Mouse (Mus musculus) midbrain, embryonic 14.5 days (tissue): ENCODE data around the gene Metrnl. TPM values are rescaled to one million over a fixed set of nuclear protein-coding genes. Genes with fewer than 3 reads are reported as not detected.

ENCODE experiments used
- ATAC-seq: fragments of 200-750 bp; cut with Nextera tagmentation; 2 replicates; pipeline ENCODE4 v1.8.0; 2017; ENCODE audit warnings: moderate number of reproducible peaks, moderate library complexity; ENCODE audit not compliant: low FRiP score, low TSS enrichment
- DNase-seq: peaks from one replicate; pipeline ENCODE4 v3.0.0-alpha.2; 2015
- H3K27ac ChIP-seq: fragments of 300-500 bp; sonication (generic); replicated peaks from 2 replicates; pipeline ENCODE4 v1.5.1; 2014; ENCODE audit warnings: mild to moderate bottlenecking, low read depth, low read length, moderate library complexity
- H3K27me3 ChIP-seq: fragments of 300-500 bp; sonication (generic); 2 replicates; pipeline ENCODE4 v1.6.1; 2014; ENCODE audit warnings: low read length, control low read depth, mixed read lengths; ENCODE audit not compliant: control insufficient read depth, insufficient read depth
- H3K36me3 ChIP-seq: fragments of 300-500 bp; sonication (generic); 2 replicates; pipeline ENCODE4 v1.6.1; 2014; ENCODE audit warnings: low read length, control low read depth; ENCODE audit not compliant: control insufficient read depth, insufficient read depth
- H3K4me1 ChIP-seq: fragments of 300-500 bp; sonication (generic); 2 replicates; pipeline ENCODE4 v1.6.1; 2014; ENCODE audit warnings: mild to moderate bottlenecking, antibody characterized with exemption, low read length, control low read depth; ENCODE audit not compliant: control insufficient read depth, insufficient read depth
- H3K4me2 ChIP-seq: fragments of 300-500 bp; sonication (generic); 2 replicates; pipeline ENCODE4 v1.6.1; 2014; ENCODE audit warnings: mild to moderate bottlenecking, low read length, moderate library complexity
- H3K4me3 ChIP-seq: fragments of 300-500 bp; sonication (generic); replicated peaks from 2 replicates; pipeline ENCODE4 v1.5.1; 2014; ENCODE audit warnings: low read depth, low read length
- H3K9ac ChIP-seq: fragments of 300-500 bp; sonication (generic); replicated peaks from 2 replicates; pipeline ENCODE4 v1.6.1; 2014; ENCODE audit warnings: mild to moderate bottlenecking, low read length, moderate library complexity
- H3K9me3 ChIP-seq: fragments of 300-500 bp; sonication (generic); 2 replicates; pipeline ENCODE4 v1.6.1; 2016; ENCODE audit warnings: low read length, control low read depth, mixed read lengths; ENCODE audit not compliant: control insufficient read depth
- WGBS: fragments of 180-500 bp; shearing (Covaris S2); extraction: QIAGEN DNeasy Blood & Tissue Kit; methylation state at CpG from one replicate; pipeline ENCODE4 v1.1.7; 2014; 5-methylcytosine and 5-hydroxymethylcytosine counted together
- polyA plus RNA-seq: library from polyadenylated mRNA; unstranded; fragments of >200 nt; fragmentation: Nextera tagmentation; extraction: Ambion mirVana; gene quantifications from 2 replicates; pipeline ENCODE4 v1.2.1, GENCODE M21; 2014

Gene Metrnl
- polyA plus RNA-seq, 1 experiment from 2014 or later: 11.0 TPM

DNA sequence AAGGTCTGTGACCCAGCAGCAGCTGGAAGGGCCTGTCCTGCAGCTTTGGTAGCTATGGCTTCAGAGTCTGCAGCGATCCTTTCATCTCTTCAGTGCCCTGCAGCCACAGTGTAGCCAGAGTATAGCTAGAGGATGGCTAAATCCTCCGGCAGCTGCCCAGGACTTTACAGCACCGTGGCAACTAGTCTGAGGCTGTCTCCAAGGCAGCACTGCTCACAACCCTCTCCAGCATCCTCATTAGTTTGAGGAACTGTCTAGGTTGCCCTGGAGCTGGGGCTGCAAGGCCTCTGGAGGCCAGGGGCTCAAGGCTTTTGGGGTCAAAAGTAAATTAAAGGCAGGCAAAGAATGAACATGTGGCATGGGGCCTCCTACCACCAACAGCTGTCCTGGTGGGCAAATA is 37.3 kb downstream of the Metrnl start:
- no peak overlapping the region for H3K4me2 ChIP-seq
- 29% methylated on average over 3 of the region's 3 CpGs for WGBS
- no peak overlapping the region for H3K9ac ChIP-seq
- peak; percentile 5 for DNase-seq
- H3K27ac ChIP-seq: no peak overlapping the region
- H3K9me3 ChIP-seq: no peaks in the 10 kb centered on the region
- H3K27me3 ChIP-seq: no peaks in the 10 kb centered on the region
- ATAC-seq: no peak
- H3K36me3 ChIP-seq: no peaks in the 10 kb centered on the region
- H3K4me3 ChIP-seq: no peak overlapping the region
- H3K4me1 ChIP-seq: peaks cover 2% of the 10 kb centered on the region; the same call in 1 of the 2 replicates

DNA sequence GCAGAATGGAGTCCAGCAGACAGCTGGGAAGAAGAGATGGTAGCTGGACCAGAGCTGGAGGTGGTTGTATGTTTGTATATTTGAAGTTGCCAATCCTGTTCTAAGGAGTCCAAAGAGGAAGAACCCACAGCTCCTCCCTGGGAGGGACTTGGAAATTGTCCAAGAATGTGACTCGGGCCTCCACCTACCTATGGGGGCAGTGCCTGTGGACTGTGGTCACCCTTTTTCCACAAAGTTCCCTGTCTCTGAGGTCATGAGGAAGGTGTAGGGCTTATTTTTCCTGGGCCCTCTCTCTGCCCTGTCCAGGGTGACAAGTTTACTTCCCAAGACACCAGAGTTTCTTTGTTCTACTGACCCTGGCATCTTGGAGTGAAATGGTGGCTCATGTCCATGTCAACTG is 39.6 kb downstream of the Metrnl start:
- 76% methylated on average over 1 of the region's 1 CpGs for WGBS
- Histone ChIP-seq H3K27ac (no peak overlapping the region), H3K4me1 (peaks cover 2% of the 10 kb centered on the region; the same call in 1 of the 2 replicates), H3K9me3 (no peaks in the 10 kb centered on the region), H3K4me3 (no peak overlapping the region), H3K4me2 (no peak overlapping the region), H3K36me3 (no peaks in the 10 kb centered on the region), H3K9ac (no peak overlapping the region), H3K27me3 (no peaks in the 10 kb centered on the region)
- DNase-seq (no peak), ATAC-seq (no peak)

DNA sequence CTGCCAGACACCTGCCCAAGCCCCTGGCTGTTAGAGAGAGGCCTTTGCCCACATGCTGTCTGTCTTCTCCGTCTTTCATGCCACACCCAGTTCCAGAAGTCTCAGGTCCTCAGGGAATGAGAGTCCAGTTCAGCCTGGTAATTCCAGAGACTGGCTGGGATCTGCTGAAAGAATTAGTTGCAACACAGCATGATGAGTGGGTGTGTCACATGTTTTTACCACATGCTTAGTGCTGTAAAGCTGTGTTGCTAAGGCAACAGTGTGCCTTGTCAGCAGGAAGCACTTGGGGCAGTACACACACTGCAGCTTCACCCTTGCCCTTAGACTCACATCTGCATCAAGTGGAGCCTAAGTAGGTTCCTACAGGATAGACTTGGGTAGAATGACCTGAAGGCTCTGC is 40.1 kb downstream of the Metrnl start:
- Histone ChIP-seq H3K27me3 (no peaks in the 10 kb centered on the region), H3K9me3 (no peaks in the 10 kb centered on the region), H3K4me3 (no peak overlapping the region), H3K9ac (no peak overlapping the region), H3K4me1 (peaks cover 2% of the 10 kb centered on the region; the same call in 1 of the 2 replicates), H3K4me2 (no peak overlapping the region), H3K27ac (no peak overlapping the region), H3K36me3 (no peaks in the 10 kb centered on the region)
- WGBS: 57% methylated on average over 1 of the region's 1 CpGs
- no peak for ATAC-seq
- DNase-seq: no peak

DNA sequence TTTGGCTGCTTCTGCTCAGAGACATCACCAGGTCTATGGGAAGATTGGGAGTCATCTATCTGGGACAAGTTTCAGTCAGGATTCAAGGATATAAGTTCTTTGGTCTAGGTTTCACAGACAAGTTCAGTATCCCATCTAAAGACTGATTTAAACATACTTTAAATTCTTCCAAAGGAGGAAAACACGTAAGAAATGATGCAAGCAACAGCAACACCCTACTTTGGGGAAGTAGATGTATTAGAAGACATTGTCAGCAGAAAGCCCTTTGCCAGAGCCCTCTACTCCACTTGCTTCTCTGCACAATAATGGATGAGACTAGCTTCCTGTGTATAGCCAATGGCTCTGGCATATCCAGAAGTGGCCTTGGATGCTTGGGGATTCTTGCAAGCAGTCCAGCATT is 41.8 kb downstream of the Metrnl start:
- WGBS: 70% methylated on average over 1 of the region's 1 CpGs
- Histone ChIP-seq H3K9me3 (no peaks in the 10 kb centered on the region), H3K27me3 (no peaks in the 10 kb centered on the region), H3K9ac (no peak overlapping the region), H3K4me3 (no peak overlapping the region), H3K4me2 (no peak overlapping the region), H3K36me3 (no peaks in the 10 kb centered on the region), H3K4me1 (peaks cover 2% of the 10 kb centered on the region; the same call in 1 of the 2 replicates), H3K27ac (no peak overlapping the region)
- DNase-seq: no peak
- ATAC-seq: no peak

DNA sequence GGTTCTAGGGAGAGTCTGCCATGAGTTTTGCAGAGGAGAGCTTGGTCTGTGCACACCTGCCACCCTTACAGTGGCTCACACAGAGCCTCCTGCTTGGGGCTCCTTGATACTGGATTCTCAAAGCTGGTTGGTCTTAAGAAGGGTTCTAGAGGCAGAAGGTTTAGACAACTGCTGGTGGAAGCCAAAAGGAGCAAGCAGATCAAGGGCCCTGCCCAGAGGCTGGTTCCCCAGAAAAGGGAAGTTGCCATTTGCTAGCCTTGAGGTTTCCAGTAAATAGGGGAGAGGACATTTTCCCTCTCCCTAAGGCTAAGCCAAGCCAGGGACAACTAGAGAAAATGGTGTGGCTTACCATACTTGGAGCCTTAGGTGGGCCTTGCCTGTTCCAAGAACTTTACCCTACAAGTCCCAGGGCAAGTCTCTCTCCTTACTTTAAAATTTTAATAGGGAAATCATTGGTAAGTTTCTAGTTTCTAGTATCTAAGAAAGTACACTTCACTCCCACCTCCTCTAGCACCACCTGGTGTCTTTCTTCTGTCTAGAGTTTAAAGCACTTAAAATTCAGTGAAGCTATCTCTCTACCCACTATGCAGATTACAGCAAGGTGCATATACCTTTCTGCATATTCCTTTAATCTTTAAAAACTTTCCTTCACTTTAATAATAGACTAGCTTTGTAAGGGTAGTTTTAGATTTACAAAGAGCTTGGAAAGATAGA is 42.7 kb downstream of the Metrnl start:
- Histone ChIP-seq H3K27me3 (no peaks in the 10 kb centered on the region), H3K36me3 (no peaks in the 10 kb centered on the region), H3K4me2 (no peak overlapping the region), H3K9ac (no peak overlapping the region), H3K9me3 (no peaks in the 10 kb centered on the region), H3K27ac (no peak overlapping the region), H3K4me3 (no peak overlapping the region), H3K4me1 (no peaks in the 10 kb centered on the region)
- DNase-seq (no peak), ATAC-seq (no peak)

- H3K9me3 ChIP-seq: no peaks in the 10 kb centered on the region
- no peak overlapping the region for H3K9ac ChIP-seq
- no peak for DNase-seq
- 80% methylated on average over 12 of the region's 12 CpGs for WGBS
- H3K4me1 ChIP-seq: no peaks in the 10 kb centered on the region
- no peak overlapping the region for H3K4me2 ChIP-seq
- ATAC-seq: no peak
- no peak overlapping the region for H3K27ac ChIP-seq
- H3K27me3 ChIP-seq: no peaks in the 10 kb centered on the region
- no peak overlapping the region for H3K4me3 ChIP-seq
- H3K36me3 ChIP-seq: no peaks in the 10 kb centered on the region
Measured at GRCm38 (mm10) chr11:121746941-121747494, 45.7 kb downstream of the Metrnl start.

- Histone ChIP-seq H3K9ac (no peak overlapping the region), H3K36me3 (no peaks in the 10 kb centered on the region), H3K9me3 (no peaks in the 10 kb centered on the region), H3K4me3 (no peak overlapping the region), H3K27ac (no peak overlapping the region), H3K4me1 (no peaks in the 10 kb centered on the region), H3K4me2 (no peak overlapping the region), H3K27me3 (no peaks in the 10 kb centered on the region)
- 91% methylated on average over 5 of the region's 5 CpGs for WGBS
- no peak for ATAC-seq
- no peak for DNase-seq
Measured at GRCm38 (mm10) chr11:121748003-121748684, 46.8 kb downstream of the Metrnl start.
